Mouse (Mus musculus): Measurements from ENCODE around the gene Rac3.

DNA sequence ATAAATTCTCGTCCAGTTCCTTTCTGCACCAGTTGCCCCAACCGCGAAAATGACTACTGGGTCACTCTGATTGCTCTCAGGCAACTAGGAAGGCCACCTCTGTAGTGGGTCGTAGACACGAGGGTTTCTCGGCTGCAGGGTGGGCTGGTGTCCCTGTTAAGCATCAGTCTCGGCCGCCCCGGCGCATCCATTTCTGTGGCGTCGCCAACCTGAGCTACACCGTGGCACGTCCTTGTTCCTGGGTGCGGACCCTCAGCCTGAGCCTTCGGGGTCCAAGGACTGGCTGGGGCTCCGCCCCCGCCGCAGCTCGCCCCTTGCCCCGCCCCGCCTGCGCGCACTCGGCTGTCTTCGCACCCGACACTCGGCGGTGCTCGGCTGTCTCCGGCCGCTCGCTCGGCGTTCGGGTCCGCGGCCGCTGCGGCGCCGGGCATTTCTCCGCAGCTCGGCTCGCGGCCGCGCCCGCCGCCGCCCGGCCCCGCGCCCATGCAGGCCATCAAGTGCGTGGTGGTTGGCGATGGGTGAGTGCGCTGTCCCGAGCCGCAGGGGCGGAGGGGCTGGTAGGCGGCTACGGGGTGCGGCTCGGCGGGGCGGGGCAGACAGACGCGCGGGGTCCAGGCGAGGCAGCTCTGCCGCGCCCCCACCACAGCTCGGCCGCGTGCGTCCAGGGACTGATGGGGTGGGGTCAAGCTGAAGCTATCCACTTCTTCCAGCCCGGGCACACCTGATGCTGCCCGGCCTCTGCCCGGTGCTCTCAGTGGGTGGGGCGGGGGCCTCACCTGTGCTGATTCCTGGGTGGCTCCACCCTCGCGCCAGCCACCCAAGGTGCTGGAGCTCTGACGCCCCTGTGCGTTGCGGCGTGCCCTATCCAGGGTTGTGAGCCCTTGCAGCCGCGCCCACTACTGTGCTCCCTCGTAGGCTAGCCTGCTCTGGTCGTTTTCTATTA is at the start of gene Rac3:
- TF ChIP-seq CTCF (IDR thresholded peaks at IDR 0.05; ENCODE audit: borderline replicate concordance, control insufficient read depth, extremely low read depth, insufficient read depth, low read length, poor library complexity), result no peak
- no peak for TF ChIP-seq POLR2A (IDR thresholded peaks at IDR 0.05; ENCODE audit: control insufficient read depth, extremely low read depth, insufficient read depth, low read length, poor library complexity)

Data from thymus, adult 2 months (tissue).